Mouse (Mus musculus): ENCODE data around the gene Grik3. TPM values are rescaled to one million over a fixed set of nuclear protein-coding genes. Genes with fewer than 3 reads are reported as not detected.

The Grik3 gene
- total and polyA plus RNA-seq, 3 experiments = under 0.01 TPM; not detected in 2

DNA sequence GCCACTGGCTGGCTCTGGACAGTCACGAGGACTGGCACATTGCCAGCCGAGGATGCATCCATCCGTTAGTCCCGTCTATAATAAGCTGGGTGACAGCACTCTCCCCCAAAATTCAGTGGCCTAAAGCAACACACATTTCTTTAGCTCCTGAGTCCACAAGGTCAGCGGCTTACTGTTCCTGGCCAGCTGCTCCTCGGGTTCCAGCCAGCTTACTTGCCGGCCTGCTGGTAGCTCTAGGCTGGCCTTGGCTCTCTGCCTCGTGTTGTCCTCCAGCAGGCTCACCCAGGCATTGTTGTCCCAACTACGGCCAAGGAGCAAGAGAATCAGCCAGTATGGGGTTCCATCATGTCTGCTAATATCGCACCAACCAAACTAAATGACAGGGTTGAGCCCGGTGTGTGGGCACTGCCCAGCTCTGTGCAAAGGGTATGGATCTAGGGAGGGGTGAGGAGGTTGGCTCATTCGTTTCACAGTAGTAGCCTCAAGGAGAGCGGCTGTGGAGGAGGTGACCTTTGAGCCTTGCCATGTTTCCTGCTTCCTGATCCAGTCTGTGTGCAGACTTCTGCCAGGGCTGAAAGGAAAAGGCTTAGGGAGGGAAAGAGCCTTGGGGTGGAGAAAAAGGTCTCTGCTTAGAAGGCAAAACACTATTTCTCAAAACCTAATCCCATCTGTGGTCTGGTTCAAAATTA, 146.3 kb downstream of the Grik3 start:
- Histone ChIP-seq H3K4me1 (ENCODE audit: control insufficient read depth in 1 of 2, insufficient read depth in 2 of 2, low read length in 2 of 2) (no peaks in the 10 kb centered on the region), H3K4me3 (ENCODE audit: control insufficient read depth in 1 of 2, insufficient read depth in 1 of 2, low read depth in 2 of 2, low read length in 2 of 2) (no peak overlapping the region), H3K9ac (ENCODE audit: control insufficient read depth, low read depth, low read length, poor library complexity, severe bottlenecking) (no peak overlapping the region), H3K36me3 (ENCODE audit: control insufficient read depth in 1 of 2, insufficient read depth in 2 of 2, low read length in 2 of 2) (no peaks in the 10 kb centered on the region), H3K9me3 (replicated peaks; ENCODE audit: insufficient read depth, low read length) (no peaks in the 10 kb centered on the region), H3K27me3 (ENCODE audit: control insufficient read depth in 1 of 2, insufficient read depth in 2 of 2, low read length in 2 of 2) (no peaks in the 10 kb centered on the region), H3K27ac (ENCODE audit: control insufficient read depth, low read depth, low read length) (no peak overlapping the region), H3K79me2 (ENCODE audit: control insufficient read depth, insufficient read depth, low read length, poor library complexity) (no peaks in the 10 kb centered on the region)
- TF ChIP-seq MEF2A (IDR thresholded peaks at IDR 0.05; ENCODE audit: extremely low read depth, insufficient replicate concordance, low read depth, low read length, poor library complexity, severe bottlenecking) = no peak
- no peak for TF ChIP-seq MAX (IDR thresholded peaks at IDR 0.05; ENCODE audit: low read length)
- TF ChIP-seq KAT2A (conservative IDR thresholded peaks at IDR 0.05; ENCODE audit: low read depth, low read length) = no peak
- no peak for TF ChIP-seq UBTF (IDR thresholded peaks at IDR 0.05; ENCODE audit: borderline replicate concordance, insufficient read depth, low read depth, low read length)
- no peak for TF ChIP-seq CTCF (IDR thresholded peaks at IDR 0.05 in 2 of 3, conservative IDR thresholded peaks at IDR 0.05 in 1 of 3; ENCODE audit: control insufficient read depth in 1 of 3, insufficient read depth in 1 of 3, low read depth in 2 of 3, low read length in 3 of 3, poor library complexity in 1 of 3, severe bottlenecking in 1 of 3)
- TF ChIP-seq MXI1 (IDR thresholded peaks at IDR 0.05; ENCODE audit: low read depth, low read length) = no peak
- no peak for TF ChIP-seq MAZ (IDR thresholded peaks at IDR 0.05; ENCODE audit: low read depth, low read length)
- no peak for TF ChIP-seq SIN3A (IDR thresholded peaks at IDR 0.05; ENCODE audit: low read length)
- no peak for TF ChIP-seq E2F4 (IDR thresholded peaks at IDR 0.05; ENCODE audit: borderline replicate concordance, low read depth, low read length)
- TF ChIP-seq ZNF384 (IDR thresholded peaks at IDR 0.05; ENCODE audit: low read depth, low read length) = no peak
- no peak for TF ChIP-seq ETS1 (IDR thresholded peaks at IDR 0.05; ENCODE audit: low read depth, low read length)
- no peak for TF ChIP-seq MAFK (IDR thresholded peaks at IDR 0.05; ENCODE audit: borderline replicate concordance, low read depth, low read length)
- TF ChIP-seq RCOR1 (IDR thresholded peaks at IDR 0.05; ENCODE audit: low read depth, low read length) = no peak
- no peak for TF ChIP-seq GABPA (IDR thresholded peaks at IDR 0.05; ENCODE audit: low read depth, low read length)
- TF ChIP-seq TBP (IDR thresholded peaks at IDR 0.05; ENCODE audit: low read depth, low read length) = no peak
- TF ChIP-seq TCF12 (IDR thresholded peaks at IDR 0.05; ENCODE audit: low read depth, low read length) = no peak
- no peak for DNase-seq (ENCODE audit: low read depth, low spot score)

- no peaks in the 10 kb centered on the region for H3K79me2 ChIP-seq (ENCODE audit: control insufficient read depth, insufficient read depth, low read length, poor library complexity)
- no peaks in the 10 kb centered on the region for H3K36me3 ChIP-seq (ENCODE audit: control insufficient read depth in 1 of 2, insufficient read depth in 2 of 2, low read length in 2 of 2)
- no peaks in the 10 kb centered on the region for H3K4me1 ChIP-seq (ENCODE audit: control insufficient read depth in 1 of 2, insufficient read depth in 2 of 2, low read length in 2 of 2)
- TF ChIP-seq CTCF (IDR thresholded peaks at IDR 0.05 in 2 of 3, conservative IDR thresholded peaks at IDR 0.05 in 1 of 3; ENCODE audit: control insufficient read depth in 1 of 3, insufficient read depth in 1 of 3, low read depth in 2 of 3, low read length in 3 of 3, poor library complexity in 1 of 3, severe bottlenecking in 1 of 3) (no peak), ETS1 (IDR thresholded peaks at IDR 0.05; ENCODE audit: low read depth, low read length) (no peak), NRF1 (IDR thresholded peaks at IDR 0.05; ENCODE audit: insufficient read depth, low read depth, low read length, poor library complexity, severe bottlenecking) (no peak), TAL1 (IDR thresholded peaks at IDR 0.05; ENCODE audit: low read length) (no peak), USF1 (IDR thresholded peaks at IDR 0.05; ENCODE audit: low read depth, low read length) (no peak), ZNF384 (IDR thresholded peaks at IDR 0.05; ENCODE audit: low read depth, low read length) (no peak), HCFC1 (IDR thresholded peaks at IDR 0.05; ENCODE audit: low read depth, low read length) (no peak), KAT2A (conservative IDR thresholded peaks at IDR 0.05; ENCODE audit: low read depth, low read length) (no peak), MAZ (IDR thresholded peaks at IDR 0.05; ENCODE audit: low read depth, low read length) (no peak), ZC3H11A (IDR thresholded peaks at IDR 0.05; ENCODE audit: low read depth, low read length) (no peak), RAD21 (IDR thresholded peaks at IDR 0.05; ENCODE audit: low read depth, low read length) (no peak), MEF2A (IDR thresholded peaks at IDR 0.05; ENCODE audit: extremely low read depth, insufficient replicate concordance, low read depth, low read length, poor library complexity, severe bottlenecking) (no peak), GATA1 (IDR thresholded peaks at IDR 0.05; ENCODE audit: low read depth, low read length) (no peak), POLR2AphosphoS5 (IDR thresholded peaks at IDR 0.05; ENCODE audit: borderline replicate concordance, low read depth, low read length) (no peak), E2F4 (IDR thresholded peaks at IDR 0.05; ENCODE audit: borderline replicate concordance, low read depth, low read length) (no peak), RCOR1 (IDR thresholded peaks at IDR 0.05; ENCODE audit: low read depth, low read length) (no peak), POLR2A (IDR thresholded peaks at IDR 0.05; ENCODE audit: control insufficient read depth in 1 of 2, insufficient read depth in 1 of 2, low read depth in 1 of 2, low read length in 2 of 2, poor library complexity in 1 of 2) (no peak), ZKSCAN1 (IDR thresholded peaks at IDR 0.05; ENCODE audit: low read depth, low read length) (no peak), SMC3 (IDR thresholded peaks at IDR 0.05; ENCODE audit: low read depth, low read length) (no peak)
- H3K4me3 ChIP-seq (ENCODE audit: control insufficient read depth in 1 of 2, insufficient read depth in 1 of 2, low read depth in 2 of 2, low read length in 2 of 2) = no peak overlapping the region
- H3K9ac ChIP-seq (ENCODE audit: control insufficient read depth, low read depth, low read length, poor library complexity, severe bottlenecking) = no peak overlapping the region
- DNase-seq (ENCODE audit: low read depth, low spot score) = no peak
- H3K9me3 ChIP-seq (replicated peaks; ENCODE audit: insufficient read depth, low read length) = no peaks in the 10 kb centered on the region
- no peaks in the 10 kb centered on the region for H3K27me3 ChIP-seq (ENCODE audit: control insufficient read depth in 1 of 2, insufficient read depth in 2 of 2, low read length in 2 of 2)
- no peak overlapping the region for H3K27ac ChIP-seq (ENCODE audit: control insufficient read depth, low read depth, low read length)
Measured at GRCm38 (mm10) chr4:125637364-125637763, 146.9 kb downstream of the Grik3 start.

Data from MEL (cell line).